Mouse (Mus musculus) forebrain, embryonic 16.5 days (tissue): ENCODE measurements at regions not wholly inside any gene's neighbourhood (a gene's known extent, or its start where the extent isn't known, plus 50 kb on each side); places are given as distances from the start of the nearest gene placed in this dataset.

Source experiments
- ATAC-seq: fragments of 200-750 bp; cut with Nextera tagmentation; 2 replicates; pipeline ENCODE4 v1.8.0; 2017; ENCODE audit warnings: mild to moderate bottlenecking, moderate library complexity
- H3K27ac ChIP-seq: fragments of 300-500 bp; sonication (generic); 2 replicates; pipeline ENCODE4 v1.5.1; 2014; ENCODE audit warnings: low read length, control low read depth
- H3K27me3 ChIP-seq: fragments of 300-500 bp; sonication (generic); replicated peaks from 2 replicates; pipeline ENCODE4 v1.6.1; 2014; ENCODE audit warnings: low read length; ENCODE audit not compliant: control insufficient read depth, insufficient read depth
- H3K36me3 ChIP-seq: fragments of 300-500 bp; sonication (generic); 2 replicates; pipeline ENCODE4 v1.6.1; 2014; ENCODE audit not compliant: control insufficient read depth, insufficient read depth
- H3K4me1 ChIP-seq: fragments of 300-500 bp; sonication (generic); replicated peaks from 2 replicates; pipeline ENCODE4 v1.6.1; 2014; ENCODE audit warnings: low read length; ENCODE audit not compliant: control insufficient read depth, insufficient read depth
- H3K4me2 ChIP-seq: fragments of 300-500 bp; sonication (generic); 2 replicates; pipeline ENCODE4 v1.6.1; 2014; ENCODE audit warnings: mild to moderate bottlenecking, low read length, control low read depth
- H3K4me3 ChIP-seq: fragments of 300-500 bp; sonication (generic); replicated peaks from 2 replicates; pipeline ENCODE4 v1.5.1; 2014; ENCODE audit warnings: mild to moderate bottlenecking, low read length, control low read depth
- H3K9ac ChIP-seq: fragments of 300-500 bp; sonication (generic); replicated peaks from 2 replicates; pipeline ENCODE4 v1.6.1; 2014; ENCODE audit warnings: low read depth, low read length, control low read depth
- H3K9me3 ChIP-seq: fragments of 300-500 bp; sonication (generic); 2 replicates; pipeline ENCODE4 v1.6.1; 2016; ENCODE audit warnings: low read length; ENCODE audit not compliant: control insufficient read depth
- WGBS: fragments of 180-500 bp; shearing (Covaris S2); extraction: QIAGEN DNeasy Blood & Tissue Kit; methylation state at CpG from one replicate; pipeline ENCODE4 v1.1.7; 2014; 5-methylcytosine and 5-hydroxymethylcytosine counted together

GRCm38 (mm10) chr3:58362563-58362962, 52.0 kb upstream of the Tsc22d2 start:
- Histone ChIP-seq H3K4me1 (no peaks in the 10 kb centered on the region), H3K27me3 (no peaks in the 10 kb centered on the region), H3K4me2 (no peak overlapping the region), H3K27ac (no peak overlapping the region), H3K4me3 (no peak overlapping the region), H3K9ac (no peak overlapping the region), H3K9me3 (no peaks in the 10 kb centered on the region), H3K36me3 (no peaks in the 10 kb centered on the region)
- 91% methylated on average over 4 of the region's 4 CpGs for WGBS
- no peak for ATAC-seq

- no peaks in the 10 kb centered on the region for H3K4me1 ChIP-seq
- ATAC-seq = no peak
- H3K4me2 ChIP-seq = no peak overlapping the region
- no peaks in the 10 kb centered on the region for H3K9me3 ChIP-seq
- H3K9ac ChIP-seq = no peak overlapping the region
- no peak overlapping the region for H3K4me3 ChIP-seq
- no peaks in the 10 kb centered on the region for H3K36me3 ChIP-seq
- 88% methylated on average over 3 of the region's 3 CpGs for WGBS
- H3K27me3 ChIP-seq = no peaks in the 10 kb centered on the region
- H3K27ac ChIP-seq = no peak overlapping the region
Observed at GRCm38 (mm10) chr3:58364526-58364925, 50.0 kb upstream of the Tsc22d2 start.
